In the genomic region with DNA sequence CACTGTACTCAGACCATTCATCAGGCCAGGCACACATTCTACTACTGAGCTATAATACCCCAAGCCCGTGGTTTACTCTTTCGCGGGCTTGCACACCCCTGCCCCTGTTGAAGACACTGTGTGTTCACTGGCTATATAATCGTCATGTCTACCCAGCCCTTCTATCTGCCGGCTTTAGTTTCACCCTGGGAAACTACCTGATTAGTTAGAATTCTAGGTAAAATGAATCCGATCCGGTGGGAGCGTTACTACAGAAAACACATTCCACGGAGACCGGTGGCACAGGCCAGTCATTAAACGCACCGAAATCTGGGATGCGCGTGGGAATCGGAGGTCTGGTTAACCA, we compare ENCODE assay signal across 8 mouse cellular contexts. TPM values are rescaled to one million over a fixed set of nuclear protein-coding genes. Genes with fewer than 3 reads are reported as not detected.
DNase-seq lines count a peak whose midpoint lies in the region; ATAC-seq and TF ChIP-seq lines count a peak whose summit lies in the region.

No protein-coding gene starts in this region.

- H3K27me3 ChIP-seq in heart, embryonic 12.5 days (replicated peaks) = 0 out of 2 replicates have a peak, but pooled peaks cover 8% of the 10 kb centered on the region
- H3K27me3 ChIP-seq in hindbrain, embryonic 10.5 days (ENCODE audit: insufficient read depth, poor library complexity, severe bottlenecking) = peaks cover 21% of the 10 kb centered on the region
- no peaks in the 10 kb centered on the region for H3K27me3 ChIP-seq in midbrain, embryonic 11.5 days (ENCODE audit: control insufficient read depth, insufficient read depth, low read length)

- in situ Hi-C loops in ES-E14 (cut with MboI; ENCODE audit: low sequenced_read_pairs in 2 of 2, unreplicated experiment in 2 of 2) = no loop called here

- no peak overlapping the region for H3K27ac ChIP-seq in heart, embryonic 12.5 days (ENCODE audit: poor library complexity, severe bottlenecking)
- H3K27ac ChIP-seq in ES-E14 (ENCODE audit: insufficient read depth, low read depth, low read length, poor library complexity, severe bottlenecking) = no peak overlapping the region
- H3K27ac ChIP-seq in hindbrain, embryonic 10.5 days = peak overlapping the region; percentile 98; the same call in 1 of the 2 replicates
- H3K27ac ChIP-seq in midbrain, embryonic 11.5 days (ENCODE audit: low read depth, low read length) = no peak overlapping the region

- H3K36me3 ChIP-seq in heart, embryonic 12.5 days = peaks cover 8% of the 10 kb centered on the region; the same call in 1 of the 2 replicates
- H3K36me3 ChIP-seq in ES-E14 (ENCODE audit: control insufficient read depth, insufficient read depth, low read length, poor library complexity, severe bottlenecking) = no peaks in the 10 kb centered on the region
- H3K36me3 ChIP-seq in hindbrain, embryonic 10.5 days = peaks cover 36% of the 10 kb centered on the region
- H3K36me3 ChIP-seq in midbrain, embryonic 11.5 days (ENCODE audit: control insufficient read depth, insufficient read depth, low read length) = 0 out of 2 replicates have a peak, but pooled peaks cover 2% of the 10 kb centered on the region

- H3K4me1 ChIP-seq in heart, embryonic 12.5 days (replicated peaks) = peaks cover 27% of the 10 kb centered on the region
- peaks cover 0 to 4% of the 10 kb centered on the region in 2 experiments; a peak in 3 of 4 replicates for H3K4me1 ChIP-seq in ES-E14 (ENCODE audit: control insufficient read depth in 2 of 2, insufficient read depth in 2 of 2, low read length in 2 of 2, poor library complexity in 1 of 2)
- H3K4me1 ChIP-seq in hindbrain, embryonic 10.5 days (replicated peaks) = peaks cover 20% of the 10 kb centered on the region
- peaks cover 14% of the 10 kb centered on the region for H3K4me1 ChIP-seq in midbrain, embryonic 11.5 days (ENCODE audit: control insufficient read depth, insufficient read depth, low read length)

- H3K4me3 ChIP-seq in heart, embryonic 12.5 days = peak overlapping the region; percentile 87
- H3K4me3 ChIP-seq in ES-E14 (ENCODE audit: insufficient read depth in 1 of 2, low read depth in 1 of 2, low read length in 2 of 2, poor library complexity in 1 of 2, severe bottlenecking in 1 of 2) = peak overlapping the region; percentile 93 to 97
- H3K4me3 ChIP-seq in hindbrain, embryonic 10.5 days = peak overlapping the region; percentile 98
- H3K4me3 ChIP-seq in midbrain, embryonic 11.5 days (ENCODE audit: low read depth, low read length) = peak overlapping the region; percentile 98

- intact Hi-C loops in heart, postnatal 36 days (cut with DNase I) = no loop called here

- H3K4me2 ChIP-seq in heart, embryonic 12.5 days = peak overlapping the region; percentile 92
- H3K4me2 ChIP-seq in midbrain, embryonic 11.5 days = peak overlapping the region; percentile 86

- 3% methylated on average over 15 of the region's 15 CpGs for WGBS in heart, embryonic 12.5 days
- 4% methylated on average over 15 of the region's 15 CpGs for WGBS in hindbrain, embryonic 10.5 days
- WGBS in midbrain, embryonic 11.5 days = 3% methylated on average over 15 of the region's 15 CpGs

- no peak for DNase-seq in heart, postnatal 36 days
- DNase-seq in ES-E14 (ENCODE audit: low read depth, low spot score) = no peak
- peak; percentile 14 for DNase-seq in hindbrain, embryonic 10.5 days (ENCODE audit: low spot score)
- DNase-seq in midbrain, embryonic 11.5 days (ENCODE audit: low spot score, missing footprints) = peak; percentile 87
- no peak for DNase-seq in urinary bladder, postnatal 10 days (ENCODE audit: low spot score)
- no peak for DNase-seq in layer of hippocampus, postnatal 10 days (ENCODE audit: low spot score in 2 of 2)
- no peak for DNase-seq in MN1 (ENCODE audit: low spot score)

- no peaks in the 10 kb centered on the region for H3K9me3 ChIP-seq in heart, embryonic 12.5 days (replicated peaks)
- H3K9me3 ChIP-seq in ES-E14 (ENCODE audit: control insufficient read depth, insufficient read depth, low read depth, low read length) = no peaks in the 10 kb centered on the region
- H3K9me3 ChIP-seq in hindbrain, embryonic 10.5 days = peaks cover 2% of the 10 kb centered on the region; the same call in 1 of the 2 replicates
- peaks cover 2% of the 10 kb centered on the region; the same call in 1 of the 2 replicates for H3K9me3 ChIP-seq in midbrain, embryonic 11.5 days (ENCODE audit: control insufficient read depth, low read length)

- ATAC-seq in heart, embryonic 12.5 days (ENCODE audit: insufficient number of reproducible peaks, low FRiP score) = no peak
- no peak for ATAC-seq in midbrain, embryonic 11.5 days (ENCODE audit: low FRiP score)

- H3K9ac ChIP-seq in heart, embryonic 12.5 days = peak overlapping the region; percentile 99
- H3K9ac ChIP-seq in ES-E14 (ENCODE audit: insufficient read depth, low read depth, low read length, poor library complexity, severe bottlenecking) = peak overlapping the region; percentile 97
- peak overlapping the region; percentile 93 for H3K9ac ChIP-seq in midbrain, embryonic 11.5 days (ENCODE audit: low read length)

TF ChIP-seq in ES-E14, 5 proteins besides CTCF, POLR2A, EP300 and RAD21:
- TF ChIP-seq ZNF384 (IDR thresholded peaks at IDR 0.05; ENCODE audit: low read depth, low read length) (no peak), ZC3H11A (IDR thresholded peaks at IDR 0.05; ENCODE audit: borderline replicate concordance, low read depth, low read length) (no peak), CHD2 (IDR thresholded peaks at IDR 0.05; ENCODE audit: low read depth, low read length) (no peak), HCFC1 (IDR thresholded peaks at IDR 0.05; ENCODE audit: borderline replicate concordance, insufficient read depth, low read length) (no peak), MAFK (IDR thresholded peaks at IDR 0.05; ENCODE audit: insufficient read depth, low read depth, low read length) (no peak)

RNA-seq across cellular contexts. Expression of gene Mcmbp, which starts 1.2 kb away (rescaled TPM):
- 46.6 and 49.4 TPM in 2 replicates for polyA plus RNA-seq in heart, embryonic 12.5 days (2016; fragmentation: Nextera tagmentation; extraction: Ambion mirVana)
- total RNA-seq in heart, postnatal 36 days (2021) = 10 to 100 TPM; 21.5 to 26.0 TPM
- total RNA-seq in ES-E14 (2012; rRNA removed) = 61.3 and 67.8 TPM in 2 replicates
- 68.0 and 75.3 TPM in 2 replicates for polyA plus RNA-seq in hindbrain, embryonic 10.5 days (2016; fragmentation: Nextera tagmentation; extraction: Ambion mirVana)
- polyA plus RNA-seq in midbrain, embryonic 11.5 days (2014; fragmentation: Nextera tagmentation; extraction: Ambion mirVana) = 79.1 and 83.9 TPM in 2 replicates
- 10 to 100 TPM; 32.5 to 32.7 TPM for total RNA-seq in layer of hippocampus, postnatal 10 days (2021)

RNA-seq across cellular contexts. Expression of gene Sec23ip, which starts 5.7 kb away (rescaled TPM):
- 36.9 and 39.1 TPM in 2 replicates for polyA plus RNA-seq in heart, embryonic 12.5 days (2016; fragmentation: Nextera tagmentation; extraction: Ambion mirVana)
- total RNA-seq in heart, postnatal 36 days (2021) = 10 to 100 TPM; 27.3 to 29.0 TPM
- 18.9 and 25.3 TPM in 2 replicates for total RNA-seq in ES-E14 (2012; rRNA removed)
- polyA plus RNA-seq in hindbrain, embryonic 10.5 days (2016; fragmentation: Nextera tagmentation; extraction: Ambion mirVana) = 42.6 and 45.2 TPM in 2 replicates
- polyA plus RNA-seq in midbrain, embryonic 11.5 days (2014; fragmentation: Nextera tagmentation; extraction: Ambion mirVana) = 44.4 and 46.6 TPM in 2 replicates
- total RNA-seq in layer of hippocampus, postnatal 10 days (2021) = 10 to 100 TPM; 34.7 to 37.1 TPM

Comparison
In these comparisons a context has a peak if more than half of its experiments do, and no peak if none do; other contexts are left out.
1. DNase-seq: peak in hindbrain, embryonic 10.5 days (single experiment) and midbrain, embryonic 11.5 days (single experiment); none in heart, postnatal 36 days (0 of 2), ES-E14 (single experiment), urinary bladder, postnatal 10 days (single experiment), layer of hippocampus, postnatal 10 days (0 of 2) and MN1 (single experiment).
2. Peak in every context shown above with its lines, with median percentiles within 50 percentile points of each other: H3K4me3 ChIP-seq and H3K9ac ChIP-seq.